Mouse (Mus musculus) intestine, embryonic 16.5 days (tissue): ENCODE results near the gene Ctdsp2. TPM values are rescaled to one million over a fixed set of nuclear protein-coding genes. Genes with fewer than 3 reads are reported as not detected.

Source experiments
- ATAC-seq: fragments of 200-750 bp; cut with Nextera tagmentation; 2 replicates; pipeline ENCODE4 v1.8.0; 2017; ENCODE audit warnings: moderate TSS enrichment, moderate library complexity
- H3K27ac ChIP-seq: fragments of 300-500 bp; sonication (generic); 2 replicates; pipeline ENCODE4 v1.5.1; 2014; ENCODE audit warnings: mild to moderate bottlenecking, low read length
- H3K27me3 ChIP-seq: fragments of 300-500 bp; sonication (generic); replicated peaks from 2 replicates; pipeline ENCODE4 v1.6.1; 2014; ENCODE audit warnings: low read length, control low read depth, mixed read lengths; ENCODE audit not compliant: control insufficient read depth, insufficient read depth
- H3K36me3 ChIP-seq: fragments of 300-500 bp; sonication (generic); 2 replicates; pipeline ENCODE4 v1.6.1; 2014; ENCODE audit warnings: low read length, control low read depth; ENCODE audit not compliant: control insufficient read depth, insufficient read depth
- H3K4me1 ChIP-seq: fragments of 300-500 bp; sonication (generic); 2 replicates; pipeline ENCODE4 v1.6.1; 2014; ENCODE audit warnings: low read length, control low read depth, mixed read lengths; ENCODE audit not compliant: control insufficient read depth, insufficient read depth
- H3K4me2 ChIP-seq: fragments of 300-500 bp; sonication (generic); 2 replicates; pipeline ENCODE4 v1.6.1; 2014; ENCODE audit warnings: low read depth, low read length, control low read depth
- H3K4me3 ChIP-seq: fragments of 300-500 bp; sonication (generic); 2 replicates; pipeline ENCODE4 v1.5.1; 2014; ENCODE audit warnings: mild to moderate bottlenecking, low read length
- H3K9ac ChIP-seq: fragments of 300-500 bp; sonication (generic); 2 replicates; pipeline ENCODE4 v1.6.1; 2014; ENCODE audit warnings: low read depth, low read length
- H3K9me3 ChIP-seq: fragments of 300-500 bp; sonication (generic); 2 replicates; pipeline ENCODE4 v1.6.1; 2016; ENCODE audit warnings: low read length, control low read depth; ENCODE audit not compliant: control insufficient read depth
- WGBS: fragments of 180-500 bp; shearing (Covaris S2); extraction: QIAGEN DNeasy Blood & Tissue Kit; methylation state at CpG from one replicate; pipeline ENCODE4 v1.1.7; 2014; 5-methylcytosine and 5-hydroxymethylcytosine counted together
- polyA plus RNA-seq: library from polyadenylated mRNA; unstranded; fragments of >200 nt; fragmentation: Nextera tagmentation; extraction: Ambion mirVana; gene quantifications from 2 replicates; pipeline ENCODE4 v1.2.1, GENCODE M21; 2015

Gene Ctdsp2
- polyA plus RNA-seq, 1 experiment from 2014 or later, result 41.2 TPM

- Histone ChIP-seq H3K4me3 (no peak overlapping the region), H3K9ac (0 out of 2 replicates have a peak overlapping the region, but pooled peaks have one; percentile 36), H3K4me2 (peak overlapping the region; percentile 1; the same call in 1 of the 2 replicates)
Measured at GRCm38 (mm10) chr10:126985127-126985526, 6.6 kb downstream of the Ctdsp2 start.

GRCm38 (mm10) chr10:126985579-126985978, 7.1 kb downstream of the Ctdsp2 start:
- peak overlapping the region; percentile 86 for H3K27ac ChIP-seq
- 87% methylated on average over 9 of the region's 9 CpGs for WGBS
- no peaks in the 10 kb centered on the region; the same call in 1 of the 2 replicates for H3K36me3 ChIP-seq
- no peak for ATAC-seq
- no peak overlapping the region for H3K4me2 ChIP-seq
- no peaks in the 10 kb centered on the region for H3K9me3 ChIP-seq
- H3K4me1 ChIP-seq, result peaks cover 94% of the 10 kb centered on the region
- H3K4me3 ChIP-seq, result no peak overlapping the region
- H3K27me3 ChIP-seq, result no peaks in the 10 kb centered on the region
- no peak overlapping the region for H3K9ac ChIP-seq

More at GRCm38 (mm10) chr10:126985127-126985526, 6.6 kb downstream of the Ctdsp2 start:
- H3K27ac ChIP-seq, result peak overlapping the region; percentile 68
- no peak for ATAC-seq
- H3K36me3 ChIP-seq, result no peaks in the 10 kb centered on the region; the same call in 1 of the 2 replicates
- H3K9me3 ChIP-seq, result no peaks in the 10 kb centered on the region
- no peaks in the 10 kb centered on the region for H3K27me3 ChIP-seq
- 77% methylated on average over 4 of the region's 4 CpGs for WGBS
- H3K4me1 ChIP-seq, result peaks cover 89% of the 10 kb centered on the region

- Histone ChIP-seq H3K36me3 (no peaks in the 10 kb centered on the region; the same call in 1 of the 2 replicates), H3K4me3 (no peak overlapping the region), H3K4me2 (peak overlapping the region; percentile 18), H3K27me3 (no peaks in the 10 kb centered on the region), H3K9ac (peak overlapping the region; percentile 42), H3K9me3 (no peaks in the 10 kb centered on the region), H3K27ac (peak overlapping the region; percentile 86), H3K4me1 (peaks cover 90% of the 10 kb centered on the region)
- peak; percentile 60 for ATAC-seq
- 47% methylated on average over 4 of the region's 4 CpGs for WGBS
Measured at GRCm38 (mm10) chr10:126986541-126986961, 8.0 kb downstream of the Ctdsp2 start.

GRCm38 (mm10) chr10:126987183-126988118, 8.9 kb downstream of the Ctdsp2 start:
- no peak for ATAC-seq
- peak overlapping the region; percentile 8; the same call in 1 of the 2 replicates for H3K4me2 ChIP-seq
- 51% methylated on average over 8 of the region's 8 CpGs for whole genome bisulfite sequencing
- H3K27me3 ChIP-seq, result no peaks in the 10 kb centered on the region
- peaks cover 3% of the 10 kb centered on the region; the same call in 1 of the 2 replicates for H3K36me3 ChIP-seq
- H3K4me1 ChIP-seq, result peaks cover 81% of the 10 kb centered on the region
- H3K9ac ChIP-seq, result peak overlapping the region; percentile 42
- H3K4me3 ChIP-seq, result no peak overlapping the region
- peak overlapping the region; percentile 86 for H3K27ac ChIP-seq
- H3K9me3 ChIP-seq, result no peaks in the 10 kb centered on the region

GRCm38 (mm10) chr10:126988513-126989165, 10.1 kb downstream of the Ctdsp2 start:
- H3K4me2 ChIP-seq, result no peak overlapping the region

GRCm38 (mm10) chr10:126990313-126991056, 12.0 kb downstream of the Ctdsp2 start:
- Histone ChIP-seq H3K27me3 (no peaks in the 10 kb centered on the region), H3K4me2 (0 out of 2 replicates have a peak overlapping the region, but pooled peaks have one; percentile 10), H3K27ac (peak overlapping the region; percentile 31; the same call in 1 of the 2 replicates), H3K36me3 (peaks cover 26% of the 10 kb centered on the region), H3K9me3 (no peaks in the 10 kb centered on the region), H3K4me1 (peaks cover 52% of the 10 kb centered on the region), H3K9ac (no peak overlapping the region), H3K4me3 (no peak overlapping the region)
- 53% methylated on average over 7 of the region's 7 CpGs for WGBS
- peak; percentile 82 for ATAC-seq

More at GRCm38 (mm10) chr10:126988513-126989165, 10.1 kb downstream of the Ctdsp2 start:
- Histone ChIP-seq H3K27ac (peak overlapping the region; percentile 23), H3K4me3 (no peak overlapping the region), H3K36me3 (peaks cover 10% of the 10 kb centered on the region; the same call in 1 of the 2 replicates), H3K27me3 (no peaks in the 10 kb centered on the region), H3K9ac (peak overlapping the region; percentile 43; the same call in 1 of the 2 replicates), H3K9me3 (no peaks in the 10 kb centered on the region), H3K4me1 (peaks cover 69% of the 10 kb centered on the region)
- no peak for ATAC-seq
- WGBS, result 39% methylated on average over 5 of the region's 5 CpGs

- no peak for ATAC-seq
- H3K36me3 ChIP-seq, result peaks cover 29% of the 10 kb centered on the region
Measured at GRCm38 (mm10) chr10:126991676-126992075, 13.2 kb downstream of the Ctdsp2 start.

GRCm38 (mm10) chr10:126993621-126994020, 15.1 kb downstream of the Ctdsp2 start:
- Histone ChIP-seq H3K27me3 (no peaks in the 10 kb centered on the region), H3K36me3 (peaks cover 35% of the 10 kb centered on the region), H3K4me3 (no peak overlapping the region), H3K9me3 (no peaks in the 10 kb centered on the region), H3K4me2 (no peak overlapping the region), H3K27ac (no peak overlapping the region), H3K9ac (no peak overlapping the region), H3K4me1 (peaks cover 21% of the 10 kb centered on the region)
- ATAC-seq, result no peak
- 87% methylated on average over 3 of the region's 3 CpGs for WGBS

More at GRCm38 (mm10) chr10:126991676-126992075, 13.2 kb downstream of the Ctdsp2 start:
- H3K27me3 ChIP-seq, result no peaks in the 10 kb centered on the region
- no peaks in the 10 kb centered on the region for H3K9me3 ChIP-seq
- H3K4me2 ChIP-seq, result no peak overlapping the region
- 0 out of 2 replicates have a peak overlapping the region, but pooled peaks have one; percentile 2 for H3K9ac ChIP-seq
- WGBS, result 40% methylated on average over 3 of the region's 3 CpGs
- H3K27ac ChIP-seq, result no peak overlapping the region
- H3K4me3 ChIP-seq, result no peak overlapping the region
- peaks cover 40% of the 10 kb centered on the region for H3K4me1 ChIP-seq
